Mouse (Mus musculus) hindbrain, postnatal 0 days (tissue): ENCODE results near the gene Trabd2b. TPM values are rescaled to one million over a fixed set of nuclear protein-coding genes. Genes with fewer than 3 reads are reported as not detected.
A peak's percentile ranks its signal among the peaks of the same experiment; 100 is the strongest.

Experiments
- ATAC-seq: fragments of 200-750 bp; cut with Nextera tagmentation; 2 replicates; pipeline ENCODE4 v1.8.0; 2017; ENCODE audit warnings: mild to moderate bottlenecking, moderate TSS enrichment, moderate library complexity
- DNase-seq: peaks from one replicate; pipeline ENCODE4 v3.0.0-alpha.2; 2015; ENCODE audit warnings: low spot score
- H3K27ac ChIP-seq: fragments of 300-500 bp; sonication (generic); 2 replicates; pipeline ENCODE4 v1.5.1; 2014; ENCODE audit warnings: mild to moderate bottlenecking
- H3K27me3 ChIP-seq: fragments of 300-500 bp; sonication (generic); 2 replicates; pipeline ENCODE4 v1.6.1; 2014; ENCODE audit warnings: low read length, mixed read lengths; ENCODE audit not compliant: insufficient read depth
- H3K36me3 ChIP-seq: fragments of 300-500 bp; sonication (generic); 2 replicates; pipeline ENCODE4 v1.6.1; 2014; ENCODE audit warnings: low read length, mixed read lengths; ENCODE audit not compliant: insufficient read depth
- H3K4me1 ChIP-seq: fragments of 300-500 bp; sonication (generic); 2 replicates; pipeline ENCODE4 v1.6.1; 2014; ENCODE audit warnings: antibody characterized with exemption, low read length, mixed read lengths; ENCODE audit not compliant: insufficient read depth
- H3K4me2 ChIP-seq: fragments of 300-500 bp; sonication (generic); 2 replicates; pipeline ENCODE4 v1.6.1; 2014; ENCODE audit warnings: low read depth, mild to moderate bottlenecking, low read length, moderate library complexity, mixed read lengths
- H3K4me3 ChIP-seq: fragments of 300-500 bp; sonication (generic); 2 replicates; pipeline ENCODE4 v1.5.1; 2014; ENCODE audit warnings: low read length
- H3K9ac ChIP-seq: fragments of 300-500 bp; sonication (generic); replicated peaks from 2 replicates; pipeline ENCODE4 v1.6.1; 2014; ENCODE audit warnings: mild to moderate bottlenecking, low read length, moderate library complexity, mixed read lengths
- H3K9me3 ChIP-seq: fragments of 300-500 bp; sonication (generic); 2 replicates; pipeline ENCODE4 v1.6.1; 2016; ENCODE audit warnings: low read length, mixed read lengths
- CTCF ChIP-seq: IDR thresholded peaks from 2 replicates; pipeline ENCODE4 v1.5.1; 2016; ENCODE audit warnings: antibody characterized with exemption, control low read depth, low read depth
- WGBS: fragments of 180-500 bp; shearing (Covaris S2); extraction: QIAGEN DNeasy Blood & Tissue Kit; methylation state at CpG from one replicate; pipeline ENCODE4 v1.1.7; 2014; 5-methylcytosine and 5-hydroxymethylcytosine counted together
- polyA plus RNA-seq: library from polyadenylated mRNA; unstranded; fragments of >200 nt; fragmentation: Nextera tagmentation; extraction: Ambion mirVana; gene quantifications from 2 replicates; pipeline ENCODE4 v1.2.1, GENCODE M21; 2015
- total RNA-seq: library from RNA; depleted of rRNA; stranded (reverse); fragments of >200 nt; gene quantifications from 2 replicates; pipeline ENCODE4 v1.2.3, GENCODE M21; 2014

The Trabd2b gene
- total and polyA plus RNA-seq, 2 experiments from 2014 or later: 0.65 to 1.8 TPM

- Histone ChIP-seq H3K27ac (no peak overlapping the region), H3K4me2 (no peak overlapping the region), H3K4me1 (peaks cover 4% of the 10 kb centered on the region; the same call in 1 of the 2 replicates), H3K36me3 (no peaks in the 10 kb centered on the region), H3K4me3 (no peak overlapping the region), H3K9me3 (no peaks in the 10 kb centered on the region), H3K27me3 (no peaks in the 10 kb centered on the region), H3K9ac (no peak overlapping the region)
- ATAC-seq (no peak), DNase-seq (peak; percentile 26)
- no peak for TF ChIP-seq CTCF
- WGBS: 43% methylated on average over 6 of the region's 6 CpGs
Observed at GRCm38 (mm10) chr4:114467371-114468094, 61.0 kb downstream of the Trabd2b start.

DNA sequence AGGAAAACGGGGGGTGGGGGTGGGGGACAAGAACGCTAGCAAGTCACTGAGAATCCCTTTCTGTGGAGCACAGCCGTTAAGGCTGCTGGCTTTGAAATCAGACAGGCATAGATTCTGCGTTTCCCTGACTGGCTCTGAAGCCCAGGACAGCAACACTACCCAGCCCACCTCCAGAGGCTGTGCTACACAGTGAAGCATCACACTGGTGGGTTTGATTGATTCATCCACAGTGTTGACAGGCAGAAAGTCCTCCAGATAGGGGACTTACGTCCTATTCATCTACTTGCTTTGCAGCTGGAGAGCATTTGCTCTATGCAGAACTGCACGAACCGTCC, 61.5 kb downstream of the Trabd2b start:
- Histone ChIP-seq H3K27me3 (no peaks in the 10 kb centered on the region), H3K4me2 (no peak overlapping the region), H3K27ac (no peak overlapping the region), H3K9ac (no peak overlapping the region), H3K36me3 (no peaks in the 10 kb centered on the region), H3K4me3 (no peak overlapping the region), H3K4me1 (peaks cover 4% of the 10 kb centered on the region; the same call in 1 of the 2 replicates), H3K9me3 (no peaks in the 10 kb centered on the region)
- 43% methylated on average over 7 of the region's 7 CpGs for WGBS
- DNase-seq: no peak
- ATAC-seq: peak; percentile 36; the same call in 1 of the 2 replicates
- TF ChIP-seq CTCF: no peak

DNA sequence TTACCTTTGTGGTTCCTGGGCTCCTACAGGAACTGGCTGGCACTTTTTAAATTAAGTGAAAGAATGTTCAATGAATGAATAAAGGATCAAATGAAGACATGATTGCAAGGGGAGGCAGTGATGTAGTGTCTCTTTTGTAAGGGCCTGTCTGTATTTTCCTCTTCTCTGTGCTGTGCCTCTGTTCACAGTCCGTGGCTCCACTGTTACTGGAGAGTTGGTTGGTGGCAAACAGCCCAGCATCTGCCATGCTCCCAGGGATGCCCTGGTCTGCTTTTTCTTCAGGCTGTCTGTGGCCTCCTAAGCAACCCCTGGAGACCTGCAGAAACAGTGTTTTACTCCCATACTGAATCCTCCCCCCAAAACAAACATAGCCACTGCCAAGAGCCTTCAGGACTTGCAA, 63.4 kb downstream of the Trabd2b start:
- H3K4me1 ChIP-seq: peaks cover 4% of the 10 kb centered on the region; the same call in 1 of the 2 replicates
- no peak overlapping the region for H3K4me3 ChIP-seq
- H3K27me3 ChIP-seq: no peaks in the 10 kb centered on the region
- ATAC-seq (peak; percentile 52; the same call in 1 of the 2 replicates), DNase-seq (peak; percentile 46)
- 33% methylated on average over 1 of the region's 1 CpGs for WGBS
- no peak overlapping the region for H3K9ac ChIP-seq
- no peaks in the 10 kb centered on the region for H3K9me3 ChIP-seq
- no peak overlapping the region for H3K4me2 ChIP-seq
- no peak for TF ChIP-seq CTCF
- no peaks in the 10 kb centered on the region for H3K36me3 ChIP-seq
- H3K27ac ChIP-seq: no peak overlapping the region

DNA sequence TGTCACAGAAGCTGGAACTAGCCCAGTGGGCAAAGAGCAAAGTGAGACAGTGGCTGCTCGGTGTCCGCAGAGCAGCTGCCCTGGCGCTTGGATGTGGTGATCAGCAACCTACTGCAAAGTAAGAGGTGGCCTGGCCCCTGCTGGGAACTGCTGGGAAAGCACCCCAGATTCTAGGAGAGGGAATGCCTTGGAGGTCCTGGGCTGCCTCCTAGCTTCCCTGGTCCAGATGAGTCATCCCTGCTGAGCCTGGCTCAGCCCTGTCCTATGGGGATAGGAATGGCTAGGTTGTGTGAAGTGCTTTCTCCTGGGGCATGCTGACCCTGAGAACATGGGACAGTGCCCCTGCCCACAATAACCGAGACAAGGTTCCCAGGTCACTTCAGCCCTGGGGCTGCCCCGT, 65.6 kb downstream of the Trabd2b start:
- no peak for DNase-seq
- no peaks in the 10 kb centered on the region for H3K36me3 ChIP-seq

GRCm38 (mm10) chr4:114476316-114476715, 69.8 kb downstream of the Trabd2b start:
- Histone ChIP-seq H3K4me2 (no peak overlapping the region), H3K27ac (no peak overlapping the region), H3K9ac (no peak overlapping the region), H3K36me3 (no peaks in the 10 kb centered on the region), H3K4me3 (no peak overlapping the region), H3K4me1 (no peaks in the 10 kb centered on the region), H3K9me3 (no peaks in the 10 kb centered on the region), H3K27me3 (no peaks in the 10 kb centered on the region)
- no peak for TF ChIP-seq CTCF
- ATAC-seq (no peak), DNase-seq (no peak)
- 80% methylated on average over 3 of the region's 3 CpGs for WGBS

More for the DNA sequence above, 65.6 kb downstream of the Trabd2b start:
- TF ChIP-seq CTCF: peak; percentile 34
- Histone ChIP-seq H3K4me1 (peaks cover 4% of the 10 kb centered on the region; the same call in 1 of the 2 replicates), H3K27me3 (no peaks in the 10 kb centered on the region), H3K4me2 (no peak overlapping the region), H3K9me3 (no peaks in the 10 kb centered on the region), H3K4me3 (no peak overlapping the region), H3K9ac (no peak overlapping the region), H3K27ac (no peak overlapping the region)
- peak; percentile 36; the same call in 1 of the 2 replicates for ATAC-seq
- WGBS: 69% methylated on average over 5 of the region's 5 CpGs

- Histone ChIP-seq H3K27ac (no peak overlapping the region), H3K4me2 (no peak overlapping the region; the same call in 1 of the 2 replicates), H3K36me3 (no peaks in the 10 kb centered on the region), H3K27me3 (no peaks in the 10 kb centered on the region), H3K4me3 (no peak overlapping the region), H3K9me3 (no peaks in the 10 kb centered on the region), H3K9ac (no peak overlapping the region; the same call in 1 of the 2 replicates), H3K4me1 (no peaks in the 10 kb centered on the region)
- WGBS: 26% methylated on average over 11 of the region's 11 CpGs
- no peak for TF ChIP-seq CTCF
- peak; percentile 76 for DNase-seq
- ATAC-seq: peak; percentile 95
Observed at GRCm38 (mm10) chr4:114477082-114477771, 70.7 kb downstream of the Trabd2b start.
